In genomic region chr5:96447460-96447859, GRCm38 (mm10) we compare ENCODE assay signal across 25 mouse cellular contexts.
DNase-seq lines count a peak whose midpoint lies in the region; ATAC-seq lines count a peak whose summit lies in the region.
"Had no signal": no experiment of that assay in that cellular context is flagged by ENCODE, and none has a peak within 500 bp of the region (broad histone marks: within the 10 kb centered on the region; RNA-seq: fewer than 3 reads in every experiment).

No protein-coding gene starts in this region.

- no peak for ATAC-seq in neural tube, embryonic 15.5 days (ENCODE audit: low FRiP score)
- no peak for ATAC-seq in midbrain, embryonic 15.5 days (replicated peaks)
- ATAC-seq: CD4-positive, CD25-positive, alpha-beta regulatory T cell, adult 4 months; forebrain, embryonic 14.5 days; forebrain, postnatal 0 days had no signal

- no peaks in the 10 kb centered on the region for H3K9me3 ChIP-seq in neural tube, embryonic 15.5 days (replicated peaks)
- H3K9me3 ChIP-seq in midbrain, embryonic 15.5 days: no peaks in the 10 kb centered on the region
- H3K9me3 ChIP-seq: embryonic facial prominence, embryonic 12.5 days; embryonic facial prominence, embryonic 15.5 days; heart, embryonic 13.5 days had no signal

- peak; percentile 50 for DNase-seq in kidney, adult 11 months
- no peak for DNase-seq in kidney, postnatal 10 days
- DNase-seq in kidney, adult 9 months: peak; percentile 80
- DNase-seq in kidney, postnatal 4 days: no peak
- peak; percentile 31 for DNase-seq in kidney, postnatal 14 days
- DNase-seq: adrenal gland, adult 2 months; adrenal gland, postnatal 14 days; cerebellum, adult 11 months; cerebellum, adult 2 months; cerebellum, adult 9-11 months; cerebellum, postnatal 25 days; forebrain, postnatal 0 days; gastrocnemius, adult 2 months; gastrocnemius, postnatal 14 days; heart, adult 18-20 months; heart, postnatal 14 days; heart, postnatal 4 days had no signal

- no peaks in the 10 kb centered on the region for H3K36me3 ChIP-seq in neural tube, embryonic 15.5 days
- no peaks in the 10 kb centered on the region for H3K36me3 ChIP-seq in midbrain, embryonic 15.5 days (replicated peaks)
- H3K36me3 ChIP-seq: embryonic facial prominence, embryonic 12.5 days; embryonic facial prominence, embryonic 15.5 days had no signal

- no peaks in the 10 kb centered on the region for H3K27me3 ChIP-seq in neural tube, embryonic 15.5 days (replicated peaks)
- H3K27me3 ChIP-seq in midbrain, embryonic 15.5 days (replicated peaks): no peaks in the 10 kb centered on the region
- H3K27me3 ChIP-seq: embryonic facial prominence, embryonic 12.5 days; embryonic facial prominence, embryonic 15.5 days; heart, embryonic 13.5 days had no signal

- H3K27ac ChIP-seq in neural tube, embryonic 15.5 days (replicated peaks): no peak overlapping the region
- no peak overlapping the region for H3K27ac ChIP-seq in midbrain, embryonic 15.5 days
- H3K27ac ChIP-seq: embryonic facial prominence, embryonic 12.5 days; embryonic facial prominence, embryonic 15.5 days; gastrocnemius, adult 2 months; heart, embryonic 13.5 days; hindbrain, embryonic 14.5 days had no signal

- no peak overlapping the region for H3K4me3 ChIP-seq in neural tube, embryonic 15.5 days (replicated peaks)
- H3K4me3 ChIP-seq in midbrain, embryonic 15.5 days: no peak overlapping the region
- H3K4me3 ChIP-seq: embryonic facial prominence, embryonic 12.5 days; embryonic facial prominence, embryonic 15.5 days; gastrocnemius, adult 2 months; heart, embryonic 13.5 days had no signal

- no peak overlapping the region for H3K9ac ChIP-seq in neural tube, embryonic 15.5 days (replicated peaks)
- H3K9ac ChIP-seq in midbrain, embryonic 15.5 days: no peak overlapping the region
- H3K9ac ChIP-seq: embryonic facial prominence, embryonic 12.5 days; embryonic facial prominence, embryonic 15.5 days; forebrain, postnatal 0 days; heart, embryonic 13.5 days; hindbrain, embryonic 14.5 days had no signal

- no peak overlapping the region for H3K4me2 ChIP-seq in neural tube, embryonic 15.5 days
- H3K4me2 ChIP-seq in midbrain, embryonic 15.5 days: no peak overlapping the region
- H3K4me2 ChIP-seq: embryonic facial prominence, embryonic 12.5 days; embryonic facial prominence, embryonic 15.5 days; heart, embryonic 13.5 days; hindbrain, embryonic 14.5 days had no signal

- H3K4me1 ChIP-seq in neural tube, embryonic 15.5 days: no peaks in the 10 kb centered on the region
- no peaks in the 10 kb centered on the region for H3K4me1 ChIP-seq in midbrain, embryonic 15.5 days
- H3K4me1 ChIP-seq: embryonic facial prominence, embryonic 12.5 days; embryonic facial prominence, embryonic 15.5 days had no signal

- 91% methylated on average over 7 of the region's 7 CpGs for WGBS in neural tube, embryonic 15.5 days
- 89% methylated on average over 7 of the region's 7 CpGs for WGBS in midbrain, embryonic 15.5 days

Comparison
In these comparisons a context has a peak if more than half of its experiments do, and no peak if none do; other contexts are left out.
1. DNase-seq: peak in kidney, adult 11 months (single experiment), kidney, adult 9 months (single experiment) and kidney, postnatal 14 days (single experiment); none in kidney, postnatal 10 days (single experiment) and kidney, postnatal 4 days (0 of 2).